Mouse (Mus musculus) liver, adult 2 months (tissue): Measurements from ENCODE around the gene Ccdc80. TPM values are rescaled to one million over a fixed set of nuclear protein-coding genes. Genes with fewer than 3 reads are reported as not detected.
A peak's percentile ranks its signal among the peaks of the same experiment; 100 is the strongest.

Source experiments
- DNase-seq: peaks from one replicate; pipeline ENCODE4 v3.0.0-alpha.2; 2011; ENCODE audit warnings: low read depth, low spot score; ENCODE audit errors: extremely low read depth
- H3K27ac ChIP-seq: fragments of 200-500 bp; replicated peaks from 2 replicates; pipeline ENCODE4 v1.5.1; 2012; ENCODE audit warnings: low read depth, mild to moderate bottlenecking, control low read depth, inconsistent platforms, low read length; ENCODE audit not compliant: insufficient read depth
- H3K27me3 ChIP-seq: fragments of 200-500 bp; 2 replicates; pipeline ENCODE4 v1.6.1; 2012; ENCODE audit warnings: mild to moderate bottlenecking, moderate library complexity, low read length, inconsistent platforms; ENCODE audit not compliant: control insufficient read depth, insufficient read depth
- H3K36me3 ChIP-seq: fragments of 200-500 bp; 2 replicates; pipeline ENCODE4 v1.6.1; 2012; ENCODE audit warnings: low read length, inconsistent platforms; ENCODE audit not compliant: control insufficient read depth, insufficient read depth
- H3K4me1 ChIP-seq: fragments of 200-500 bp; 2 replicates; pipeline ENCODE4 v1.6.1; 2011; ENCODE audit warnings: low read length; ENCODE audit not compliant: control insufficient read depth, insufficient read depth
- H3K4me3 ChIP-seq: fragments of 200-500 bp; 2 replicates; pipeline ENCODE4 v1.5.1; 2011; ENCODE audit warnings: low read depth, mild to moderate bottlenecking, control low read depth, low read length, moderate library complexity; ENCODE audit not compliant: insufficient read depth
- H3K79me2 ChIP-seq: fragments of 200-500 bp; 2 replicates; pipeline ENCODE4 v1.6.1; 2012; ENCODE audit warnings: inconsistent platforms, mild to moderate bottlenecking, low read length, moderate library complexity; ENCODE audit not compliant: control insufficient read depth, insufficient read depth
- H3K9ac ChIP-seq: fragments of 200-500 bp; 2 replicates; pipeline ENCODE4 v1.6.1; 2012; ENCODE audit warnings: low read depth, mild to moderate bottlenecking, control low read depth, inconsistent platforms, low read length
- CTCF ChIP-seq: fragments of 200-500 bp; IDR thresholded peaks from 2 replicates; pipeline ENCODE4 v1.5.1; 2011; ENCODE audit warnings: low read depth, low read length, control low read depth
- POLR2A ChIP-seq: fragments of 200-500 bp; IDR thresholded peaks from 2 replicates; pipeline ENCODE4 v1.6.1; 2011; ENCODE audit warnings: low read length, control low read depth; ENCODE audit not compliant: insufficient read depth; ENCODE audit errors: extremely low read depth
- WGBS: fragments of 180-500 bp; shearing (Covaris S2); methylation state at CpG from one replicate; pipeline ENCODE4 v1.1.7; 2018; 5-methylcytosine and 5-hydroxymethylcytosine counted together
- polyA plus RNA-seq: library from polyadenylated mRNA; depleted of rRNA; stranded (reverse); fragments of >200 nt; gene quantifications from 2 replicates; pipeline ENCODE4 v1.2.3, GENCODE M21; 2012
- total RNA-seq: library from RNA; depleted of rRNA; stranded (reverse); fragments of >200 nt; gene quantifications from 2 replicates; pipeline ENCODE4 v1.2.3, GENCODE M21; 2014

Ccdc80 gene
- total and polyA plus RNA-seq, 2 experiments: 4.5 to 8.2 TPM

GRCm38 (mm10) chr16:45095030-45095429 lies 1.8 kb downstream of the Ccdc80 start:
- Histone ChIP-seq H3K27me3 (no peaks in the 10 kb centered on the region), H3K4me3 (peak overlapping the region; percentile 28), H3K27ac (peak overlapping the region; percentile 66), H3K4me1 (no peaks in the 10 kb centered on the region), H3K9ac (peak overlapping the region; percentile 45), H3K79me2 (no peaks in the 10 kb centered on the region), H3K36me3 (no peaks in the 10 kb centered on the region)
- WGBS: 77% methylated on average over 13 of the region's 13 CpGs
- TF ChIP-seq CTCF: no peak
- no peak for TF ChIP-seq POLR2A
- DNase-seq: no peak

- no peak for DNase-seq
- H3K79me2 ChIP-seq: no peaks in the 10 kb centered on the region
- H3K9ac ChIP-seq: peak overlapping the region; percentile 45
- no peaks in the 10 kb centered on the region for H3K27me3 ChIP-seq
- no peaks in the 10 kb centered on the region for H3K36me3 ChIP-seq
- H3K4me1 ChIP-seq: no peaks in the 10 kb centered on the region
- H3K27ac ChIP-seq: peak overlapping the region; percentile 23
- no peak for TF ChIP-seq CTCF
- TF ChIP-seq POLR2A: no peak
- peak overlapping the region; percentile 43 for H3K4me3 ChIP-seq
- WGBS: 82% methylated on average over 26 of the region's 26 CpGs
These were observed 2.6 kb downstream of the Ccdc80 start for GRCm38 (mm10) chr16:45095561-45096482.

GRCm38 (mm10) chr16:45097467-45097866 lies 4.3 kb downstream of the Ccdc80 start:
- Histone ChIP-seq H3K36me3 (no peaks in the 10 kb centered on the region), H3K9ac (no peak overlapping the region), H3K4me3 (no peak overlapping the region), H3K27me3 (no peaks in the 10 kb centered on the region), H3K79me2 (no peaks in the 10 kb centered on the region), H3K27ac (no peak overlapping the region), H3K4me1 (no peaks in the 10 kb centered on the region)
- no peak for DNase-seq
- no peak for TF ChIP-seq CTCF
- no peak for TF ChIP-seq POLR2A
- 82% methylated on average over 2 of the region's 2 CpGs for WGBS

- TF ChIP-seq CTCF (no peak), POLR2A (no peak)
- H3K79me2 ChIP-seq: no peaks in the 10 kb centered on the region; the same call in 1 of the 2 replicates
- H3K36me3 ChIP-seq: no peaks in the 10 kb centered on the region
- H3K9ac ChIP-seq: no peak overlapping the region
- DNase-seq: no peak
- H3K27ac ChIP-seq: no peak overlapping the region
- no peaks in the 10 kb centered on the region for H3K4me1 ChIP-seq
- no peak overlapping the region for H3K4me3 ChIP-seq
- WGBS: 79% methylated on average over 10 of the region's 10 CpGs
- H3K27me3 ChIP-seq: no peaks in the 10 kb centered on the region
These were observed 5.1 kb downstream of the Ccdc80 start for GRCm38 (mm10) chr16:45098186-45098885.

GRCm38 (mm10) chr16:45098886-45099210 lies 5.6 kb downstream of the Ccdc80 start:
- WGBS: 76% methylated on average over 6 of the region's 6 CpGs

GRCm38 (mm10) chr16:45100892-45101291 lies 7.7 kb downstream of the Ccdc80 start:
- TF ChIP-seq POLR2A (no peak), CTCF (no peak)
- H3K4me3 ChIP-seq: no peak overlapping the region
- H3K79me2 ChIP-seq: no peaks in the 10 kb centered on the region; the same call in 1 of the 2 replicates
- no peak overlapping the region for H3K27ac ChIP-seq
- no peaks in the 10 kb centered on the region for H3K4me1 ChIP-seq
- no peak overlapping the region for H3K9ac ChIP-seq
- no peaks in the 10 kb centered on the region for H3K36me3 ChIP-seq
- no peaks in the 10 kb centered on the region for H3K27me3 ChIP-seq
- 54% methylated on average over 3 of the region's 3 CpGs for WGBS
- peak; percentile 5 for DNase-seq

More at GRCm38 (mm10) chr16:45098886-45099210, 5.6 kb downstream of the Ccdc80 start:
- Histone ChIP-seq H3K79me2 (no peaks in the 10 kb centered on the region; the same call in 1 of the 2 replicates), H3K36me3 (no peaks in the 10 kb centered on the region), H3K4me3 (no peak overlapping the region), H3K27me3 (no peaks in the 10 kb centered on the region), H3K9ac (no peak overlapping the region), H3K27ac (no peak overlapping the region), H3K4me1 (no peaks in the 10 kb centered on the region)
- no peak for TF ChIP-seq POLR2A
- TF ChIP-seq CTCF: no peak
- no peak for DNase-seq
